Mouse (Mus musculus) CH12.LX (cell line): ENCODE results near the gene Ankrd36. TPM values are rescaled to one million over a fixed set of nuclear protein-coding genes. Genes with fewer than 3 reads are reported as not detected.
A peak's percentile ranks its signal among the peaks of the same experiment; 100 is the strongest.

Source experiments
- DNase-seq: peaks from one replicate; pipeline ENCODE4 v3.0.0-alpha.2; 2013; ENCODE audit errors: extremely low read depth
- H3K27ac ChIP-seq: 2 replicates; pipeline ENCODE4 v1.5.1; 2012; ENCODE audit warnings: low read depth, mild to moderate bottlenecking, control low read depth, moderate library complexity; ENCODE audit not compliant: insufficient read depth
- H3K27me3 ChIP-seq: replicated peaks from 2 replicates; pipeline ENCODE3; 2012; ENCODE audit warnings: inconsistent platforms
- H3K36me3 ChIP-seq, 2 experiments: replicated peaks in 1 of 2; 2 replicates each; pipeline versions ENCODE3 to v1.6.1; 2012; ENCODE audit warnings: inconsistent platforms in 1 of 2, low read length in 1 of 2, mild to moderate bottlenecking in 1 of 2, mixed read lengths in 1 of 2, moderate library complexity in 1 of 2; ENCODE audit not compliant: control insufficient read depth in 1 of 2, insufficient read depth in 1 of 2
- H3K4me1 ChIP-seq, 2 experiments: 2 replicates each; pipeline ENCODE4 v1.6.1; 2012; ENCODE audit warnings: inconsistent platforms in 1 of 2, moderate library complexity in 1 of 2; ENCODE audit not compliant: insufficient read depth in 2 of 2, control insufficient read depth in 1 of 2
- H3K4me2 ChIP-seq: 2 replicates; pipeline ENCODE4 v1.6.1; 2012; ENCODE audit warnings: low read depth, mild to moderate bottlenecking, control low read depth; ENCODE audit not compliant: poor library complexity, insufficient read depth, severe bottlenecking
- H3K4me3 ChIP-seq, 3 experiments: fragments of 150-350 bp in 1 of 3; sonication (generic) in 1 of 3; replicated peaks in 1 of 3; 2 replicates each; pipeline versions ENCODE3 to v1.5.1; 2011 to 2012; ENCODE audit warnings: low read depth in 2 of 3, low read length in 2 of 3, mild to moderate bottlenecking in 2 of 3, moderate library complexity in 2 of 3, control low read depth in 1 of 3, improper control_type of control experiment in 1 of 3, inconsistent platforms in 1 of 3, mixed read lengths in 1 of 3; ENCODE audit not compliant: poor library complexity in 1 of 3
- H3K79me2 ChIP-seq: replicated peaks from 2 replicates; pipeline ENCODE4 v1.6.1; 2012; ENCODE audit warnings: mild to moderate bottlenecking, moderate library complexity; ENCODE audit not compliant: control insufficient read depth, poor library complexity, insufficient read depth, severe bottlenecking; ENCODE audit errors: extremely low read depth
- H3K9ac ChIP-seq: 2 replicates; pipeline ENCODE4 v1.6.1; 2012; ENCODE audit warnings: low read depth, mild to moderate bottlenecking, control low read depth, moderate library complexity; ENCODE audit not compliant: insufficient read depth
- H3K9me3 ChIP-seq: replicated peaks from 2 replicates; pipeline ENCODE3; 2012; ENCODE audit warnings: low read length, inconsistent platforms, mixed read lengths
- BHLHE40 ChIP-seq: IDR thresholded peaks from 2 replicates; pipeline ENCODE4 v1.6.1; 2011; ENCODE audit warnings: mild to moderate bottlenecking, low read depth, low read length, improper control_type of control experiment
- CHD1 ChIP-seq: IDR thresholded peaks from 2 replicates; pipeline ENCODE4 v1.6.1; 2012; ENCODE audit warnings: low read depth, low read length, improper control_type of control experiment, inconsistent platforms
- CTCF ChIP-seq, 2 experiments: IDR thresholded peaks in 1 of 2; conservative IDR thresholded peaks in 1 of 2; 2 replicates each; pipeline ENCODE4 v1.5.1; 2011 to 2012; ENCODE audit warnings: low read depth in 2 of 2, low read length in 2 of 2, improper control_type of control experiment in 1 of 2, inconsistent platforms in 1 of 2, mild to moderate bottlenecking in 1 of 2, moderate library complexity in 1 of 2
- ELF1 ChIP-seq: IDR thresholded peaks from 2 replicates; pipeline ENCODE4 v1.6.1; 2014; ENCODE audit warnings: low read depth, mild to moderate bottlenecking, inconsistent platforms, low read length, improper control_type of control experiment
- EP300 ChIP-seq: IDR thresholded peaks from 2 replicates; pipeline ENCODE4 v1.6.1; 2011; ENCODE audit warnings: low read length, improper control_type of control experiment
- ETS1 ChIP-seq: conservative IDR thresholded peaks from 2 replicates; pipeline ENCODE4 v1.6.1; 2012; ENCODE audit warnings: low read depth, mild to moderate bottlenecking, inconsistent platforms, low read length, improper control_type of control experiment, moderate library complexity
- GABPA ChIP-seq: IDR thresholded peaks from 2 replicates; pipeline ENCODE4 v1.6.1; 2012; ENCODE audit warnings: low read depth, low read length, improper control_type of control experiment, inconsistent platforms; ENCODE audit not compliant: insufficient replicate concordance
- HCFC1 ChIP-seq: IDR thresholded peaks from 2 replicates; pipeline ENCODE4 v1.6.1; 2012; ENCODE audit warnings: low read depth, mild to moderate bottlenecking, inconsistent platforms, low read length, improper control_type of control experiment
- IRF4 ChIP-seq: IDR thresholded peaks from 2 replicates; pipeline ENCODE4 v1.6.1; 2014; ENCODE audit warnings: low read depth, mild to moderate bottlenecking, inconsistent platforms, low read length, improper control_type of control experiment
- JUN ChIP-seq: IDR thresholded peaks from 2 replicates; pipeline ENCODE4 v1.6.1; 2011; ENCODE audit warnings: low read depth, mild to moderate bottlenecking, low read length, improper control_type of control experiment, moderate library complexity; ENCODE audit not compliant: insufficient read depth
- JUND ChIP-seq: conservative IDR thresholded peaks from 2 replicates; pipeline ENCODE4 v1.6.1; 2011; ENCODE audit warnings: low read depth, low read length, improper control_type of control experiment
- KAT2A ChIP-seq: IDR thresholded peaks from 2 replicates; pipeline ENCODE4 v1.6.1; 2012; ENCODE audit warnings: low read length, improper control_type of control experiment, inconsistent platforms; ENCODE audit not compliant: insufficient replicate concordance
- MAFK ChIP-seq: IDR thresholded peaks from 2 replicates; pipeline ENCODE4 v1.6.1; 2011; ENCODE audit warnings: low read length, improper control_type of control experiment; ENCODE audit not compliant: insufficient replicate concordance
- MAX ChIP-seq: IDR thresholded peaks from 2 replicates; pipeline ENCODE4 v1.6.1; 2011; ENCODE audit warnings: low read length, improper control_type of control experiment
- MAZ ChIP-seq: IDR thresholded peaks from 2 replicates; pipeline ENCODE4 v1.6.1; 2012; ENCODE audit warnings: low read depth, mild to moderate bottlenecking, inconsistent platforms, low read length, improper control_type of control experiment, moderate library complexity
- MEF2A ChIP-seq: IDR thresholded peaks from 2 replicates; pipeline ENCODE4 v1.6.1; 2014; ENCODE audit warnings: low read depth, mild to moderate bottlenecking, inconsistent platforms, low read length, improper control_type of control experiment, borderline replicate concordance
- NELFE ChIP-seq: IDR thresholded peaks from 2 replicates; pipeline ENCODE4 v1.6.1; 2011; ENCODE audit warnings: low read depth, low read length, improper control_type of control experiment
- NRF1 ChIP-seq: IDR thresholded peaks from 2 replicates; pipeline ENCODE4 v1.6.1; 2014; ENCODE audit warnings: low read depth, mild to moderate bottlenecking, inconsistent platforms, low read length, improper control_type of control experiment, moderate library complexity
- POLR2AphosphoS2 ChIP-seq: IDR thresholded peaks from 2 replicates; pipeline ENCODE4 v1.6.1; 2011; ENCODE audit warnings: low read depth, low read length, improper control_type of control experiment
- RCOR1 ChIP-seq: conservative IDR thresholded peaks from 2 replicates; pipeline ENCODE4 v1.6.1; 2012; ENCODE audit warnings: low read depth, mild to moderate bottlenecking, inconsistent platforms, low read length, improper control_type of control experiment
- SIN3A ChIP-seq: IDR thresholded peaks from 2 replicates; pipeline ENCODE4 v1.6.1; 2012; ENCODE audit warnings: low read length, improper control_type of control experiment, inconsistent platforms
- SMC3 ChIP-seq: IDR thresholded peaks from 2 replicates; pipeline ENCODE4 v1.6.1; 2011; ENCODE audit warnings: low read depth, low read length, improper control_type of control experiment
- TCF12 ChIP-seq: IDR thresholded peaks from 2 replicates; pipeline ENCODE4 v1.6.1; 2014; ENCODE audit warnings: low read depth, mild to moderate bottlenecking, inconsistent platforms, low read length, improper control_type of control experiment
- UBTF ChIP-seq: IDR thresholded peaks from 2 replicates; pipeline ENCODE4 v1.6.1; 2012; ENCODE audit warnings: low read depth, mild to moderate bottlenecking, inconsistent platforms, low read length, improper control_type of control experiment, moderate library complexity
- USF1 ChIP-seq: IDR thresholded peaks from 2 replicates; pipeline ENCODE4 v1.6.1; 2014; ENCODE audit warnings: low read depth, mild to moderate bottlenecking, inconsistent platforms, low read length, improper control_type of control experiment
- USF2 ChIP-seq: conservative IDR thresholded peaks from 2 replicates; pipeline ENCODE4 v1.6.1; 2011; ENCODE audit warnings: low read depth, low read length, improper control_type of control experiment
- ZC3H11A ChIP-seq: IDR thresholded peaks from 2 replicates; pipeline ENCODE4 v1.6.1; 2012; ENCODE audit warnings: low read depth, mild to moderate bottlenecking, inconsistent platforms, low read length, improper control_type of control experiment
- ZKSCAN1 ChIP-seq: IDR thresholded peaks from 2 replicates; pipeline ENCODE4 v1.6.1; 2012; ENCODE audit warnings: low read depth, inconsistent platforms, low read length, improper control_type of control experiment, borderline replicate concordance
- ZNF384 ChIP-seq: IDR thresholded peaks from 2 replicates; pipeline ENCODE4 v1.6.1; 2012; ENCODE audit warnings: low read depth, low read length, improper control_type of control experiment, inconsistent platforms
- dilution Hi-C: fragments of 300-500 bp; cut with MboI; formaldehyde crosslinking; loops from 2 replicates; pipeline ENCODE4 v1.14.3; 2020; ENCODE audit warnings: low sequenced_read_pairs; ENCODE audit not compliant: extremely low pct_unique_long_range_greater_than_20kb, extremely low pct_ligation_motif_present
- in situ Hi-C: fragments of 300-500 bp; cut with MboI; formaldehyde crosslinking; loops from 3 replicates; pipeline ENCODE4 v1.14.3; 2019; ENCODE audit warnings: low sequenced_read_pairs, low pct_ligation_motif_present, low pct_unique_long_range_greater_than_20kb, mixed read lengths
- polyA plus RNA-seq: library from polyadenylated mRNA; unstranded; fragments of >175 nt; gene quantifications from 2 replicates; pipeline ENCODE4 v1.2.1, GENCODE M21; 2012; ENCODE audit warnings: low read depth; ENCODE audit not compliant: insufficient read length
- total RNA-seq, 2 experiments: library from RNA; depleted of rRNA; stranded (reverse); fragments of 300-350 nt in 1 of 2; fragments of >200 nt in 1 of 2; gene quantifications; 2 replicates each; pipeline ENCODE4 v1.2.3; 2012 to 2014

Gene Ankrd36
- total and polyA plus RNA-seq, 3 experiments, result not detected

DNA sequence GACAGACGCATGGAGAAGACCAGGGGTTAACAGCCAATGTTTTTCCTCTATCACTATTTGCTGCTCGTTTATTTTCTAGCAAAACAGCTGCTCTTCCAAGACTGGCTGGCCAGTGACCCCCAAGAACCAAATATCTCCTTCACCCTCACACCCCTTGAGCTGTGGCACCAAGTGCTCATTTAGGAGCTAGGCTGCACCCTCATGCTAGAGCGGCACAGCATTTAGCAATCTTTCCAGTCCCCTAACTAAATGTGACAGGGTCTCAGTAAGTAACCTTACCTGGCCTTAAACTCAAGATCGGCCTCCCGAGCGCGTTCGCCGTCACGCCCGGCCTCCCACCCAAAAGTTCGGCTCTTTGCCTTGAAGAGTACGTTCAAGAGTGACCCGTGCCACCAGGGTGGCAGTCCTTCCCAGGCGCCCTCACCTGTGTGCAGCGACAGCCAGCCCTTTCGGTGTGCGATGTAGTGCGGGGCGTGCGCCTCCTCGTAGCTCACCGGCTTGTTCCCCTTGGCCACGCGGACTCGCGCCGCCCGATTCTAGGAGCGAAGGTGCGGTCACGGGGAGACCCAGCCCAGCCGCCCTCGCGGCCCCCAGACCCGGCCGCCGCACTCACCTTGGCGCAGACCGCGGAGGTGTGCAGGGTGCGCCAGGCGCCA lies 137.5 kb downstream of the Ankrd36 start:
- dilution Hi-C loops (no loop called here), in situ Hi-C loops (no loop called here)
- Histone ChIP-seq H3K9ac (peak overlapping the region; percentile 90), H3K4me1 (peaks cover 8 to 23% of the 10 kb centered on the region in 2 experiments), H3K9me3 (no peaks in the 10 kb centered on the region), H3K27ac (0 out of 2 replicates have a peak overlapping the region, but pooled peaks have one; percentile 5), H3K4me2 (peak overlapping the region; percentile 45), H3K79me2 (no peaks in the 10 kb centered on the region), H3K4me3 (peak overlapping the region; percentile 85 to 100 (median 90)), H3K27me3 (peaks cover 7% of the 10 kb centered on the region), H3K36me3 (peaks cover 5 to 28% of the 10 kb centered on the region in 2 experiments)
- TF ChIP-seq TCF12 (no peak), MEF2A (no peak), ELF1 (no peak), SMC3 (no peak), SIN3A (peak; percentile 38; the same call in 1 of the 2 replicates), UBTF (peak; percentile 66)
- no peak for DNase-seq

DNA sequence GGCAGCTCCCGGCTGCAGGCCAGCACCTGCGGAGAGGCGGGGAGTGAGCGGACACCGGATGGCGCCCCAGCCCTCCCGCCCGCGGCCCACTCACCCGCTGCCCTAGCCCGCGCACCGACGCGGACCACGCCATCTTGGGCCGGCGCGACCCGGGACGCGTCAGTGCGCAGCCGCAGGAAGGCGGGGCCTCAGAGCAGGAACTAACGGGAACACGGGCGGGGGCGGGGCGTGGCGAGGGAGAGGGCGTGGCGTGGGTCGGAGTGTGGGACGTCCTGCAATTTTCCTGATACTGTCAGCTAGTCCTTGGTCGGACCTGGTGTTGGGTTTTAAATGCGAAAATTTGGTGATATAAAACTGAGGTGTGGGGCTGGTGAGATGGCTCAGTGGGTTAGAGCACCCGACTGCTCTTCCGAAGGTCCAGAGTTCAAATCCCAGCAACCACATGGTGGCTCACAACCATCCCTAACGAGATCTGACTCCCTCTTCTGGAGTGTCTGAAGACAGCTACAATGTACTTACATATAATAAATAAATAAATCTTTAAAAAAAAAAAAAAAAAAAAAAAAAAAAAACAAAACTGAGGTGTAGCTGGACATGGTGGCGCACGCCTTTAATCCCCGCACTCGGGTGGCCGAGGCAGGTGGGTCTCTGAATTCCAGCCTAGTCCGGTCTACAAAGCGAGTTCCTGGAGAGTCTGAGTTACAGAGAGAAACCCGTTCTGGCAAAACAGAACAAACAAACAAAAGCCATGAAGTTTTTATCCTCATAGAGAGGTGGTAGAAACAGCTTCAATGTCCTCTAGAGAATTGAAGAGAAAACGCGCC lies 138.3 kb downstream of the Ankrd36 start:
- peaks cover 7% of the 10 kb centered on the region for H3K27me3 ChIP-seq
- peaks cover 8 to 20% of the 10 kb centered on the region in 2 experiments for H3K4me1 ChIP-seq
- peak overlapping the region; percentile 90 for H3K9ac ChIP-seq
- no peaks in the 10 kb centered on the region for H3K79me2 ChIP-seq
- H3K4me2 ChIP-seq, result peak overlapping the region; percentile 54; the same call in 1 of the 2 replicates
- peak overlapping the region; percentile 85 to 100 (median 90) for H3K4me3 ChIP-seq
- 0 out of 2 replicates have a peak overlapping the region, but pooled peaks have one; percentile 5 for H3K27ac ChIP-seq
- peaks cover 5 to 30% of the 10 kb centered on the region in 2 experiments for H3K36me3 ChIP-seq
- DNase-seq, result peak; percentile 86
- in situ Hi-C loops (no loop called here), dilution Hi-C loops (no loop called here)
- no peaks in the 10 kb centered on the region for H3K9me3 ChIP-seq
- no peak for TF ChIP-seq MAZ
- no peak for TF ChIP-seq EP300
- no peak for TF ChIP-seq GABPA
- no peak for TF ChIP-seq MAX
- TF ChIP-seq JUND, result no peak
- peak; percentile 73; the same call in 1 of the 2 replicates for TF ChIP-seq POLR2AphosphoS2
- TF ChIP-seq ELF1, result peak; percentile 65
- no peak for TF ChIP-seq CTCF (conservative IDR thresholded peaks at IDR 0.05 in 1 of 2, IDR thresholded peaks at IDR 0.05 in 1 of 2; ENCODE audit: low read depth in 2 of 2, low read length in 2 of 2)
- TF ChIP-seq KAT2A, result no peak
- no peak for TF ChIP-seq MAFK
- no peak for TF ChIP-seq USF2
- no peak for TF ChIP-seq UBTF
- peak; percentile 92 for TF ChIP-seq NRF1
- TF ChIP-seq ZC3H11A, result no peak
- TF ChIP-seq IRF4, result peak; percentile 16; the same call in 1 of the 2 replicates
- no peak for TF ChIP-seq USF1
- TF ChIP-seq JUN, result no peak
- peak; percentile 95 for TF ChIP-seq NELFE
- TF ChIP-seq ETS1, result no peak
- TF ChIP-seq ZNF384, result no peak
- TF ChIP-seq CHD1, result no peak
- TF ChIP-seq RCOR1, result no peak
- TF ChIP-seq HCFC1, result peak; percentile 61; the same call in 1 of the 2 replicates
- no peak for TF ChIP-seq ZKSCAN1
- no peak for TF ChIP-seq BHLHE40
- peak; percentile 82 for TF ChIP-seq TCF12
